Mouse (Mus musculus): Measurements from ENCODE around the gene Cntnap4. TPM values are rescaled to one million over a fixed set of nuclear protein-coding genes. Genes with fewer than 3 reads are reported as not detected.

The Cntnap4 gene
- total RNA-seq (2014; fragmentation: Nextera tagmentation) (not detected in 2 replicates), total RNA-seq (2017) (not detected in 2 replicates)

DNA sequence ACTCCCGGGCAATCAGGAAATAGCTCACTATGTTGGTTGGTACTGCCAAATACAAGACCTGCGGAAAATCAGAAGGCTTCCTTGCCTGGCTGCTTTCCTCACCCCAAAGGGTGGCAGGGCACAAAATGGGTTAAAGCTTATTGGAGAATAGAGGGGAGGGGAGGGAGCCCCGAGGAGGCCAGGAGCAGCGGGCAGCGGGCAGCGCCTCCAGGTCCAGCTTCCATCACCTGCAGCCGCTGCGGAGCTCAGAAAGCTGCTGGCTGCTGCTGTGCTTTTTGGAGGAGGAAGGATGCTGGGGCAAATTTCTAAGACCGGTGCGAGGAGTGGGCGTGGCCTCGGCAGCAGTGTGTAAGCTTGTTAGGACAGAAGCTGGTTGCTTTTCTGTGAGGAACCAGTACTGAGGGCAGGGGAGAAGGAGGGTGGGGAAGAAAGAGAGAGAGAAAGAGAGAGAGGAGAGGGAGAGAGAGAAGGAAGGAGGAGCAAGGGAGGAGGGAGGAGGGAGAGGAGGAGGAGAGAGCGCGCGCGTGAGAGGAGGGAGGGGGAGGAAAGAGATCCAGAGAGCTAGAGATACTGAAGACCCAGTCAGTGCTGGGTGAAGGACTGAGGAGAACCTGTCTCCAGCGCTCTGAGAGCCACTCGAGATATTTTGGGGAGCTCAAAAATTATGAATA is at the start of gene Cntnap4:
TSS of gene Cntnap4 (plus strand) at position 573 of the 671 bp plus-strand sequence.
- ATAC-seq (replicated peaks; ENCODE audit: low FRiP score, low TSS enrichment, poor library complexity, severe bottlenecking), result no peak

DNA sequence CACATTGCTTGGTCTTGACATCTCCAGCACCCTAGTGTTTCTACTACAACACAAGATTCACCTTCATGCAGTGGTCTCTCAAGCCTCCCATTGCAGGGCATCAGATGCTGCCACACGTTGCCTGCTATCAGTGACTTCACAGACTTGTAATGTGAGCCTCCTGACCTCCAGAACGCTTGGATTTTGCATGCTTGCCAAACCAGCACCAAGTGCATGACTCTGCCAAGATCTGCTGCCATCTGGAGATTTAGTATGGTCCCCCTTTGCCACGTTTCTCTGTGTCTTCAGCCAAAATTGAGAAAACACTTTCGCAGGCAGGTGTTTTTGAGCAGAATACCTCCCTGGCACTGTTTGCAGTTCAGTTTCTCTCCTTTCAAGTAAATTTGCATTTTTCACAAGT is 12.5 kb upstream of the Cntnap4 start:
- no peak for ATAC-seq (replicated peaks; ENCODE audit: low FRiP score, low TSS enrichment, poor library complexity, severe bottlenecking)

DNA sequence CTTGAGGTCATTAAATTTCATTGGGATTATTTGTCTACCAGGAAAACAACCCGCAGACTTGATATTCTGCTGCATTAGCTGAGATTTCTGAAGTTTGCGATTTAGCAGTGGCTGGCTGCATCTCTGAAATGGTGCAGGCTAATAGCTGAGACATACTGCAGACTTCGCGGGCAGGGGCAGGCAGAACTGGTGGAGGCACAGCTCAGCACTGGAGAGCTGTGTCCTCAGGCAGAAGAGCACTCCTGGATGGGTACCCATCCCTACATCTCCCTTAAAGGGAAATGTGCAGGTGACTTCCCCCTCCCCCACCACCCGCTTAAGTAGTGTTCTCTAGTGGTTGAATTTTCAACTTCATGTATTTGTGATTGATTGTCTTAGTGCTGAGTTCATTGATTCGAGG is 698 bp downstream of the Cntnap4 start:
- ATAC-seq (replicated peaks; ENCODE audit: low FRiP score, low TSS enrichment, poor library complexity, severe bottlenecking), result no peak

DNA sequence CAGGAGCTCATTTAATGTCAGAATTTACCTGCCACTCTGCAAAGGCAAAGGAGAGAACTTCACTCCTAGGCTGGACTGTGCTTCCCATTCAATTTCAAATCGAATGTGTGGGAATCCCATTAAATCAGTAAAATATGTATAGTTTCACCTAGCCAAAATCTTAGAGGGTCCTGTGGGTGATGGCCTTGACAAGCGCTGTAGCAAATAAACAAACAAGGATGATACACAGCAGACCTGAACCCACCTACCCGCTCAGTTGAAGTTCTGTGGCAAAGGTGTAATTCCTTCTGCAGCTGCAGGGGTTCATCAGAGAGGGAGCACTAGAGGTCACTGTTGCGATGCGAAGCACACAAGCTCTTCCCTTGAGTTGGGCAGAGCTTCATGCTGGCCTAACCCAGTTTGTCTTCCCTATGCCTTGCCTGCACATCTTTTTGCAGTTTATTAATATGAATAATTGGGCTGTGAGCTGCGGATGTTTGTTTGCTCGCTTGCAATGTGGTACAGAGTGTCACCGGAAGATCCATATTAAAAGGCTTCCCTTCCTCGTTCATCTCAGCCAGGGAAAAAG is 1.6 kb downstream of the Cntnap4 start:
- ATAC-seq (replicated peaks; ENCODE audit: low FRiP score, low TSS enrichment, poor library complexity, severe bottlenecking), result no peak

DNA sequence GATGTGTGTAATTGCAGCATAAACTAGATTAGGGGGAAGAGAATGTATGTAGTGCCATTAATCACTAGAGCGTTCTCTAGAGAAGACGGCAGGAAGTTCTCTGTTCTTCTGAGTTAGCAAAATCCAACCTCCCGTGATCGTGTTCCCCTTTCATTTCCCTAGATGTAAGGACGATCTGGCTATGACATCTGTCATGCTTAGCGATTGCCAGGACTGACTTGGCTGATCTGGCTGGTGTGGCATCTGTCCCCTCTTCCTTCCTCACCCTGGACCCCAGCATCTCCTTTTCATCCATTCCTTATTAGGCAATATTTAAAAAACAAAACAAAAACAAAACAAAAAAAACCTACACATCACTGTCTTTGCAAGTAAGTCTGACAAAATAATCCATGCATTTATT is 11.6 kb downstream of the Cntnap4 start:
- ATAC-seq (replicated peaks; ENCODE audit: low FRiP score, low TSS enrichment, poor library complexity, severe bottlenecking), result no peak

DNA sequence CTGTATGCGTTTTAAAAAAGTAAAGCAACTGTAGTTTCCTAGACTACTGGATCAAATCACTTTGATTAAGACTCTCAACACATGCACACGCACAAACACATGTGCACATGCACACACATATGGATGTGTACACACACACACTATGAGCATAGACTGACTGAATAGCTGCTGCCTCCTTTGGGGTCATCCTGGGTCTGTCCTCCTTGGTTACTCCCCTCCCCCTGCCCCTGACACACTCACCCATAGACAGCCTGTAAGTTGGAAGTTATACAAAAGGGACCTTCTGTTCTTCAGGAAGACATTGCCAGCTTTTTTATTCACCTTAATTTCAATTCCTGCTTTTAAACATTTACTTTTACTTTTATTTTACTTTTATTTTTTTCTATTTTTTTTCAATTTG is 13.6 kb downstream of the Cntnap4 start:
- ATAC-seq (replicated peaks; ENCODE audit: low FRiP score, low TSS enrichment, poor library complexity, severe bottlenecking), result no peak

DNA sequence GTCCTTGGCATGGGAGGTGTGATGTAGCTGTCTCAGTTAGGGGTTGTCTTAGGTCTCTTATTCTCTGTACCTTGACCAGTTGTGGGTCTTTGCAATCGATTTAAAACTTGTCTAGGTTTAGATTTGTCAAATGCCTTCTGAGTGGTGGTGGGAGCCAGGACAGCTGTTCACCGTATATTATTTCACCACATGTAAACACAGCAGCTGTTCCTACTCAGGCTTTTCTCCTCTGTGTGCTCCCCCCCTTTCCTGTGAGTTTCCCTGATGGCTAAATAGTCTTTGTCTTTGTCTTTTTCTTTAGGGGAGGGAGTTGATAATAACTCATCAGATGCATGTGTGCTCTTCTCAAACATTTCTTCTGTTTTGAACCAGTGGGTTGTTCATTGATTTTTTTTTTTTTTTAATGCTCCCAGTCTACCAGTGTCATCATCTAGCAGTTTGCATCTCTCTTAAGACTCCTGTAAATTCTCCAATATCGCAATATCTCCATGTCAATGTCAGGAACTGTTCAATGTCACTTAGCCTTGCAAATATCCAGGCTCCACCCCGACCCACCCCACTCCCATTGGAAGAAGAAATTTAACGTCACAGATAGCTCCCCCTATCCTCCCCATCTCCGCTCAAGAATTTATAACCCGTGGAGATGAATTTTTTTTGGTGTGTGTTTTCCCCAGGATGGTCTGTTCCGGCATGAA is 18.7 kb downstream of the Cntnap4 start:
- no peak for ATAC-seq (replicated peaks; ENCODE audit: low FRiP score, low TSS enrichment, poor library complexity, severe bottlenecking)

DNA sequence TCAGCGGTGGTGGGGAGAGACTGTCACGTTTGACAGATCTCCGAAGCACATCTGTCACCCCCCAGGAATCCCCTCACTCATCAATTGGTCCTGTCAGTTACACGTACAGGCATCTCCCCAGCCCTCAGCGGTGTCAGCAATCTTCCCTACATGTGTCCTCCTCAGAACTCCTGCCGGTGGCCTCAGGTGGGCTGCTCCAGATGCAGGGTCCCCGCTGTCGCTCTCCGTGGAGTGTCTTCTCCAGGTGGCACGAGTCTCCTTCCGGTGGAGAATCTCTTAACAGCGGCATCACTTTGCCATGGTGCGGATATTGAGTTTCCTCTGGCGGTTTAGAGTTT is 19.2 kb downstream of the Cntnap4 start:
- ATAC-seq (replicated peaks; ENCODE audit: low FRiP score, low TSS enrichment, poor library complexity, severe bottlenecking), result no peak

DNA sequence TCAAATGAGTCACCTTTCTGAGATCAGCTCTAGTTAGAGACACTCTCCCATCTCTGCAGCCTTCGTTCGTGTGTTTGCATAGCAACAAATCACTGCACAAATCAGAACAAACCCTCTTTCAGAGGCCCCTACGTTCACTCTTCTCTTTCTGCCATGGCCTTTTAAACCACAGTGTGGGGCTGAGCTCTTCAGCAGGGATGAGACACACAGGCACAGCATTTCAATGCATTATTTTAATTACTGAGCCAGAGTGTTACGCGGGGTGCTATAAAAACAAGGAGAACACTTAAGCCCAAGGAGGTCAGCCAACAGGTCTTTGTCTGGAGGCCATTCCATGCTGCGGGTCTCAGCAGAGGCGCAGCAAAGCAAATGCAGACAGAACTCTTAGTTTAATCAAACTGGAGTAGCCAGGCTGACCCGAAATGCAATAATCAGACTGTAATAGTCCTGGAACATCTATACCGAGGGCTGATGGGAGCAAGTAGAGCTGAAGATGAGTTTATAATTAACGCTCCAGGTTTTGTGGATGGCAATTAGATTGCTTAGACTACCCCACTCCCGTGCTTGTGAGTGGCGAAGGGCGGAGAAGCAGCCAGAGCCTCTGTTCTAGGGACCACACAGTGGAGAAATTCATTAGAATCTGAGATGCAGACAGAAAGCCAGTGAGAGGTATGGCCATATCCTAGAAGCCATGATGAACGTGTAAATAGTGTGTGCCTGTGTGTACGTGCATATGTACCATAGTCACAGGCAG is 26.4 kb downstream of the Cntnap4 start:
- ATAC-seq (replicated peaks; ENCODE audit: low FRiP score, low TSS enrichment, poor library complexity, severe bottlenecking), result no peak

DNA sequence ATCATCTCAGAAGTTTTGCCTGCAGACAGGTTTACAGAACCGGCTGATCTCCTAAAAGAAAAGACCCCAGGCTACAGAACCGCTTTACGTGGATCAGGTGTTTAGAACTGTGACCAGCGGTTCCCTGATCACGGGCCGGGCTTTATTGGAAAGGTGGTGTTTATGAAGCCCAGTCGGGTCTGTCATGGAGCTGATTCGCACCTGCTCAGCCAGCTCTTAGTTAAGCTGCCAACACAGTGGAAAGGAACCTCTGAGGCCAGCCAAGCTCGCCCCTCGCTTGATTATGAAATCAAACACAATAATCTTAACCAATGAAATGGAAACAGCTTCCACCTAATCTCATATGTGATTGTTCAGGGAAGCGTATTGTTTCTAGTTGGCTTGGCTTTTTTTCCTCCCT is 30.1 kb downstream of the Cntnap4 start:
- ATAC-seq (replicated peaks; ENCODE audit: low FRiP score, low TSS enrichment, poor library complexity, severe bottlenecking), result no peak

DNA sequence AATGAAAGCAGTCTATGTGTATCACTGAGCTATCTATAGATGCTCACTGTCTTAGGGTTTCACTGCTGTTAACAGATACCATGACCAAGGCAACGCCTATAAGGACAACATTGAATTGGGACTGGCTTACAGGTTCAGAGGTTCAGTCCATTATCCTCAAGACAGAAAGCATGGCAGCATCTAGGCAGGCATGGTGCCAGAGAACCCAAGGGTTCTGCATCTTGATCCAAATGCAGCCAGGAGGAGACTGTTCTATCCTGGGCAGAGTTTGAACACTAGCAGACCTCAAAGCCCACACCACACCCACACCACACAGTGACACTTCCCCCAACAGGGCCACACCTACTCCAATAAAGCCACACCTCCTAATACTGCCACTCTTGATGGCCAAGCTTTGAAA is 31.3 kb downstream of the Cntnap4 start:
- ATAC-seq (replicated peaks; ENCODE audit: low FRiP score, low TSS enrichment, poor library complexity, severe bottlenecking), result no peak

DNA sequence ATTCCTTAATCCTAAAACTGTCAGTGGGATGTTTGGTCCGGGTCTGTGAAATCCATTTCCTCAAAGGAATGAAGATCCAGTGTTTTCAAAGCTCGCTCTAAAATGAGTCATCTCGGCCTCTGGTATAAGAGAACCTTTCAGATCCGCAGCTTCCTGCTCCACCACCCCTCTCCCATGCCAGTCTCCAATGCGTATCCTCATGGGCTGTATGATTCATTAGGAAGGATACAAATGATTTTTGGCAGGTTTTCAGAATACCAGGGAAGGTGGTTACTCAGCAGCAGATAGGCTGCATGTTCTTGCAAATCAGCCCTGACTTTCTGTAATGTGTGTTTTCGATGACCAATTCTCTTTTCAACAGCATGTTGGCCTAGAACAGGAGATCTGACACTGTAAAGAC is 40.3 kb downstream of the Cntnap4 start:
- ATAC-seq (replicated peaks; ENCODE audit: low FRiP score, low TSS enrichment, poor library complexity, severe bottlenecking), result no peak

DNA sequence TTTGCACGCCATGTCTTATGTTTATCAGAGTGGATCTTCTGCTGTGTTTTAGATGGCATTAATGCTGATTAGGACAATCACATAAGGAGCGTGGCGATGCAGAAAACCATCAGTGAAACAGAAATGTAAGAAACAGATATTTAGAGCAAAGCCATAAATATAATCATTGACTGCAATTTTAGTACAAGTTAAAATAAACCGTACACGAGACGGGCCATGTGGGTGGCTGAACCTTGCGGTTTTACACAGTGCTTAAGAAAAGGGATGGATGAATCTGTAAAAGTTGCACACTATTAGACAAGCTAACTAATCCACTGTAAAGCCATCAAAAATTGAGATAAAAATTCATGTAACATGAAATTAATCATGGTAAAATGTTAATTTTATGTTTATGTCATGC is 58.9 kb downstream of the Cntnap4 start:
- no peak for ATAC-seq (replicated peaks; ENCODE audit: low FRiP score, low TSS enrichment, poor library complexity, severe bottlenecking)

DNA sequence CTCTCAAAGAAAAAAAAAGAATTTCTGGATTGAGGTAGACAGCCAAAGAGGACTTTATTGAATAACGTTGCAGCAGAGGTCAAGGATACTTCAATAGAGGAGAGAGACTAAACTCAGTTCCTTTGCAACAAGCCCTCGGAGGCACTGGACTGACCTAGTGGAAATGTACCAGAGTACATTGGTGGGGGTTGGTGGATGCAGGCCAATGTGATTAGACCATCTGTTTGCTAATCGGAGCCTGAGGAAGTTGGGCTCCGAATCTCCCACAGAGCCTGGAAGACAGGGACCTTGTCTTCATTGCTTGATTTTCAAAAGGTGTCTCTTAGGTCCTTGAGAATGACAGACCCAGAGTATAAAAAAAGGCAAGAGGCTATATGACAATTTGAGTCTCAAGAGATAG is 82.8 kb downstream of the Cntnap4 start:
- no peak for ATAC-seq (replicated peaks; ENCODE audit: low FRiP score, low TSS enrichment, poor library complexity, severe bottlenecking)

DNA sequence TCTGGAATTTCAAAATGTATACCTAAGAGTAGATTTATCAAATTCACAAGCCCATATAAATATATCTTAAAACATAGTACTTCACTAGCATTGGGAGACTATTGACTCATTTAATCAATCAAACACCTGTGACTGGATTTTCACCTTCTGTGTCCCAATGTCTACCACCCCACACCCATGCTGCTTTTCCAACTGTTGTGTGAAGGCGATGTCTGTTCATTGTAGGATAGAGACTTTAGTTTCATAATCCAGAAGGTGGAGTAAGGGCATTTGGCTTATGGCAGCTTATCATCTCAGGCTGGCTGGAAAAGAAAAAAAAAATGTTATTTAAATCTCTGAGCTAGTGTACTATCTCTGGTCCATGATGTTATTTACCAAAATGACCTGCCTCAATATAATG is 83.4 kb downstream of the Cntnap4 start:
- ATAC-seq (replicated peaks; ENCODE audit: low FRiP score, low TSS enrichment, poor library complexity, severe bottlenecking), result no peak

DNA sequence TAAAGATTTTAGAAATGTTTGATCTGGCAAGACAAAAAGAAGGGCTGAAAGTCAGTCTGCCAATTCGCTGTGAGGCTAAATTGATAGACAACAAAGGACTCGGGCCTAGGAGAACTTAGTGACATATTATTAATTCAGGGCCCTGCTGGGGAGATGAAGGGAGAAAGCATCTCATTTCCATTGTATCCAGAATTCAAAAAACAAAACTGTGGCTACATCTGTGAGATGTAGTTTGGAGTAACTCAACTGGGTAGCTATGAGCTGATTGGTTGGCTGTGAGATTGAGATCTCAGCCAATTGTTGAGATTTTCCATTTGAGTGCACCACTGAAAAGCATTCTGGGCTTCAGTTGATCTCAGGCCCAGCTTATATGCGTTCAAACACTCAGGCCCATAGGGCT is 84.2 kb downstream of the Cntnap4 start:
- ATAC-seq (replicated peaks; ENCODE audit: low FRiP score, low TSS enrichment, poor library complexity, severe bottlenecking), result no peak

DNA sequence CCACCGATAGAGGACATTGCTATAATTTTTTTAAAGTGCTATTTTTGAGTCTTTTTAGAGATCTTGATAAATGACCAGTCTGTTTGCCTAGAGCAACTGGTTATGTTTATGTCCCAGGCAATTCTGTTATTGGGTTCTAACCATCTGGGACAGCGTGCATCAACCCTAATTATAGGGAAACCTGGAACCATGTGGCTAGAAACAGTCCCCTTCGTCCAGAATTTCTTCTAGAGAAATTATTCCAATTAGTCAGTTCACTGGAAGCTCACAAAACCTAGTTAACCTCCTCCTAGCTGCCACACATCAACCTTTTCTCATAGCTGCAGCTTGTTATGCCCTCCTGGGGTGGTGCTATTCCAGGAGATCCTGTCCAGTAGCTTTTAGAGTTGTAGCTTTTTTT is 94.2 kb downstream of the Cntnap4 start:
- no peak for ATAC-seq (replicated peaks; ENCODE audit: low FRiP score, low TSS enrichment, poor library complexity, severe bottlenecking)

DNA sequence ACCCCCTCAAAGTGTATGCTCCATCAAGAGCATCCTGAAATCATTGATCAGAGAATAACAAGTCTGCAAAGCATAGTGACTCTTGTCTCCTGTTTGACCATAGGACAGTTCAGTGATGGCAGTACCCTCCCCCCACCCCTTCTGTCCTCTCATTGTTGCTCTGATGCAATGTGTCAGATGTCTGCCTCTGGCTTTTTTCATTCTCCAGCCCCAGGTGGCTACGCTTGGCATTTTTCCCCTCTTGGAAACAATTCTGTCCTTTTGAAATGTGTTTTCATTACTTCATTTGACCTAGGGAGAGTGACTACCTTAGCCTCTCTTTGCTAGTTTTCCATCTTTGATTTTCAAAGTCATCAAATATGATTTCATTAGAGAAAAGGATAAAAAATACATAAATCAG is 104.8 kb downstream of the Cntnap4 start:
- ATAC-seq (replicated peaks; ENCODE audit: low FRiP score, low TSS enrichment, poor library complexity, severe bottlenecking), result no peak

DNA sequence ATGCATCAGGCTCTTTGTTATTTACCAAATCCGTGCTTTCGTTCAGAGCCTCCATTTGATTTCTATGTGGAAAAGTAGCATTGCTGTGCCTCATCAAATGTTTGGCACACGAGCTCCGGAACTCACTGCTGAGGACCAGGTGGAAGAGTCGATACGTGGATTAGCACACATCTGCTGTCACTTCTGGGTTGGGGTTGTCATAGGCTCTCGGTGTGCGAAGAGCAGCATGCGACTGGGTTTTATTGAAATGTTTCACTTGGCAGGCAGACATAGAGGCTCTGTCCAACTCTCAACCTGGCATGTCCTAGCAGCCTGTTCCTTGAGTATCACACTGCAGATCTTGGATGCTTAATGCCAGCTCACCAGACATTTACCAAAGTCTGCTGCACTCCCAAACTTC is 111.9 kb downstream of the Cntnap4 start:
- ATAC-seq (replicated peaks; ENCODE audit: low FRiP score, low TSS enrichment, poor library complexity, severe bottlenecking), result no peak

DNA sequence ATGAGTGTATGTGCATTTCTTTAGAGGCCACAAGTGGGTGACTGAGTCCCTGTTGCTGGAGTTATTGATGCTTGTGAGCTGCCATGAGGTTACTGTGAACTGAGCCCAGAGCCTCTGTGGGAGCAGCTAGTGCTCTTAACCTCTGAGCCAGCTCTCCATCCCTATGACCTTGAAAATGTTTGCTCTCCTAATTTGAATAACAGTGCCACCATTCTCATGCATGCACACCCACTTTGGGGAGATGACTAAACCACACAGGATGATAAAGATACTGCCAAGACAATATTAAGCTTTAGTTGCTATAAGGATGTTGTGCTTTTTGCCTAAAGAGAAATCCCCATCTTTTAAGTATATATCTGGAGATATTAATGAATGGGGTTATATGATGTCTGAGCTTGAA is 125.9 kb downstream of the Cntnap4 start:
- ATAC-seq (replicated peaks; ENCODE audit: low FRiP score, low TSS enrichment, poor library complexity, severe bottlenecking), result no peak

DNA sequence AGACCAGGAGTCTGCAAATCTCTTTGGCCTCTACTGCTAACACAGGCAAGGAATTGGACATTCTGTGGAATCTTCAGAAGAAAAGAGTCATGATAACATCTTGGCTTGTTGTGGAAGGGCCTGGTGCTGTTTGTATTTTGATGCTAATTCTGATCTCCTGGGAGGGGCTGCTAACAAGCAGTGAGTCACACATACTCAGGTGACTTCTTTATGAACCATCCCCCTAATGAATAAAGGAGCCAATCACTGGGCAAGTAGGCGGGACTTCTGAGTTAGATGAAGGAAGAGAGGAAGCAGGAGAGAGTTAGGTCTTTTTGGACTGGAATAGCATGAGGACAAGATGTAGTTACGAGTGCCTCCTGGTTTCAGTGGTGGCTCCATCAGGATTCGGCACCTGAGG is 128.3 kb downstream of the Cntnap4 start:
- no peak for ATAC-seq (replicated peaks; ENCODE audit: low FRiP score, low TSS enrichment, poor library complexity, severe bottlenecking)

Data from megakaryocyte-erythroid progenitor cell, adult 5-6 weeks (primary cell).